Mouse (Mus musculus) frontal cortex, postnatal 10 days (tissue): ENCODE results near the gene Sec23a.
A peak's percentile ranks its signal among the peaks of the same experiment; 100 is the strongest.
"Not testable (repeated sequence)": the region's sequence is repeated elsewhere in the genome, so short reads cannot be mapped to it uniquely, and the experiment has no call there.

ENCODE experiments used
- DNase-seq, 2 experiments: peaks; one replicate each; pipeline ENCODE4 v3.0.0; 2022; ENCODE audit warnings: low spot score in 2 of 2, mixed read lengths in 1 of 2

Gene Sec23a

DNA sequence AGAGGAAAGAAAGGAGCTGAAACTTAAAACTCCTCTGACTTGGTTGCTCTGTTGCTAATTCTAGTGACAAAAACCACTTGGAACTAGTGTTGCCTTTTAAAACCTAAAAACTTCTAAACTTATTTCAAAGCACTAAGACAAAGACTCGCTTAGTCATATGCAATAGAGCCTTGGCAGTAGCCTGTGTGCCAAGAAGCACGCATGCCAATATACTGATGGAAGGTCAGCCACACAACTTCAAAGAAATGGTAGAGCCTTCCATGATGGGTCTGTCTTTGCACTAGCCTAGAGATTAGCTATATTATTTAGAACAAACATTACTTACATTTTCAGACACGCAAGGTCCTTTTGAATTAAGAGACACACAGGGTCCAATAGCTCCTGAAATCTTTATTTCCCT lies 26.1 kb downstream of the Sec23a start:
- DNase-seq: no peak

DNA sequence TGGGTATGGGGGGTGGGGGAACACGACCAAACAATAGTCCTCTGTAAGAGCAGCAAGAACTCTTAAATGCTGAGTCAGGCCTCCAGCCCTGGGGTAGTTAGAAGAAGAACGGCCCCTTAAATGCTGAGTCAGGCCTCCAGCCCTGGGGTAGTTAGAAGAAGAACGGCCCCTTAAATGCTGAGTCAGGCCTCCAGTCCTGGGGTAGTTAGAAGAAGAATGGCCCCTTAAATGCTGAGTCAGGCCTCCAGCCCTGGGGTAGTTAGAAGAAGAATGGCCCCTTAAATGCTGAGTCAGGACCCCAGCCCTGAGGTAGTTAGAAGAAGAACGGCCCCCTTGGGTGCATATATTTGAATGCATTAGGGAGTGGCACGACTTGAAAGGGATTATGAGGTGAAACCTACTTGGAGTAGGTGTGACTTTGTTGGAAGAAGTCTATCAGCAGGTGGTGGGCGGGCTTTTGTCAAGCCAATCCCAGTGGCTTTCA lies 30.6 kb downstream of the Sec23a start:
- not testable (repeated sequence) for DNase-seq

DNA sequence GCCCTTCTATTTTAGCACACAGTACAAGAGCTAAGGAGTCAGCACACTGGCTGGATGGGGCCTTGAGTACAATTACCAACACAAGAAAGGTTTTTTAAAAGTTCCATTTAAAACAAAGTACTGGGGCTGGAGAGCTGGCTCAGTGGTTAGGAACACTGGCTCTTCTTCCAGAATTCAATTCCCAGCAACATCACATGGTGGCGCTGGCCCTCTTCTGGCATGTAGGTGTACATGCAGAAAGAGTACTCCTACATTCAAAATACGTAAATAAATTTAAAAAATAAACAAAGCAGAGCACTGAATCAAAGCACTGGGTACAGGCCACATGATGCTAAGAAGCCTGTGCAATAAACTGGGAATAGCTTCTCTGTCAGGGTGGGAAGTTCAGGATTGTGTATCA lies 34.9 kb downstream of the Sec23a start:
- no peak for DNase-seq

DNA sequence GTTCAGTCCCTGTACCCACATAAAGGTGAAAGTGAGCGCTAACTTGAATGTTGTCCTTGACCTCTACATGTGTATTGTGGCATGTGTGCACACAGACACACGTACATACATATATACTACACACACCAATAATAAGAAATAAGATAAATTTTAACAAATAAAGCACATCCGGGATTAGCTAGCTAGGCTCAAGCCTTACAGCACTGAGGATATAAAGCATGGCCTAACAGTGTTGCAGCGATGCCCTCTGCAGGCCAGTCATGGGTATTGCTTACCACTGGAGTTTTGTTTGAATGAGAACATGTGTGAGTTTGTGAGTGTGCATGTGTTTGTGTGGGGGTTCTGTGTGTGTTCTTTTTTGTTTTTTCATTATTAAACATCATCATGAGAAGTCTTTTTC lies 47.2 kb downstream of the Sec23a start:
- peak in 1 of 2 experiments; percentile 25 for DNase-seq

DNA sequence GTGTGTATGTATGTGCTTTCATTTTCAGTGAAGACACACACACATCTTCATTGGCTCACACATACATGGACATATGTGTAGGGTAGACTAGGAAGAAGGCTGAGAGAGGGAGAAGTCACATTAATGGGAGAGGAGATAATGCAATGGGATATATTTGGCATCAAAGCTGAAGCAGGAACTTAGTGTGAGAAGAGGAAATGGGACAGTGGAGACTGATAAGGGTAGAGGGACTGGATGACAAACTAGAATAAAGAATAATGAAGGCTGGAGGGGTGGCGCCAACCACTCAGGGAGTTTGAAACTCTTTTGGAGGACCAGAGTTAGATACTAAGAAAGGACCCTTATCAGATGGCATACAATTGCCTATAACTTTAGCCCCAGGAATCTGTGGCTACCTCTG lies 51.0 kb downstream of the Sec23a start:
- no peak for DNase-seq

DNA sequence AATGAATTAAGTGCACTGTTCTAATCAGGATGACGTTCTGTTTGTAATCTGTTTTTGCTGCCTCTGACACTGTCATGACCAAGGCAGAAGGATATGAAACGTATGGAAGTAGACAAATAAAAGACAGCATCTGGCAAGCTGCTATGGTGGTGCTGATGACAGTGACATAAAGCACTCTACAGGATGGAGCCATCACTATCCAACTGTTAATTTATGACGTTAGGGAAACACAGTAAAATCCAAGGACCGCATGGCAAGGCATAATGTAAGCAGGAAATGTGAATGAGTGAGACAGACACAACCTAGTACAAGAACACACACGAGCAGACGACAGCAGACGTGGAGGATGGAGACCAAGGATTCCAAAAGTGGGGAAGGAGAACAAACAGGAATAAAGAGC lies 55.2 kb downstream of the Sec23a start:
- DNase-seq: no peak

DNA sequence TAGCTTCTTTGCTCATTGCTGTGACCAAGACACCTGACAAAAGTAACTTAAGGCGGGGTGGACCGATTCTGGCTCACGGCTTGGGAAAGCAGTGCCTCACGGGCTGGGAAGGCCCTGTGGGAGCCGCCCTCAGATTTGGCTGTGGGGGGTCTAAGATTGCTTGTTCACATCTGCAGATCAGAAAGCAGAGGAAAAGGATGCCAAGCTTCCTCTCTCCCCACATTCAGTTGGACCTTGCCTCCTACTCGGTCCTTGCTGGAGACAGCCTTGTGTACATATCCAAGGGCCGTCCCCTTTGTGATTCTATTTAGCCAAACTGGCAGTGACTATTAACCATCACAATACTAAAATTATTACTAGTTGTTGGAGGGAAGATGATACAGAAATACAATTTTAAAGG lies 55.7 kb downstream of the Sec23a start:
- DNase-seq: no peak

DNA sequence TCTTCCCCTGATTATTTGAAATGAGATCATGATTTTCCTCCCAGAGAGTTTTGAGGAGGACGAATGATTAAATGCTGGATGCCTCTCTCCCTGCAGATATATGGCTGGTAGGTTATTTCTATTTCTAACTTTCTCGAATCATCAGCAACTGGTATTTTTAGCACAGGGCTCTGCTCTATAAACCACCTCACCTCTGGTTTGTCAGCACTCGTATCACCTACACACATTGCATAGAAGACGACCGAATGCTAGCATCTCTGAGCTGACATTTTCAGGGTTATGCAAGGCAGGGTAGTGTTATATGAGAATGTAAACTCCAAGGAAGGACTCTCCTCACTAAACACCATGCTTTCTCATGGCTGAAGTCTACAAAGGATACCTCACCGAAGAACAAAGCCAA lies 63.9 kb downstream of the Sec23a start:
- DNase-seq: no peak

DNA sequence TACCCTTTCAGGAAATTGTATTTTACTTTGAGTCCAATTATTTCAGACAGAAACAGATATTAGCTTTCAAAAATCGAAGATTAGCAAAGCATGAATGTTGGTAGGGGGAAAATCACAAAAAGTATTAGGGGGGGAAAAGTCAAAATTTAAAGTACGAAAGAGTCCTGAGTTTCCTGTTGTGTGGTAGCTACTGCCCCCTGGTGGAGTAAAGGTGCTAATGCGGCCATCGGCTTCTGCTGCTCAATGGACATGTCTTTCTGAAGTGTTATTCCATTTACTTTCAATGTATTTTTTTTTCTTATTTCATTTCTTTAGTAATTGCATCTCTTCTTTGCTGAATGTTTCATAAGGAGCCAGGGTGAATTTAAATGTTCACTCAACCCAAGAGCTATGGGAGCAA lies 64.6 kb downstream of the Sec23a start:
- peak; percentile 17 to 62 for DNase-seq

DNA sequence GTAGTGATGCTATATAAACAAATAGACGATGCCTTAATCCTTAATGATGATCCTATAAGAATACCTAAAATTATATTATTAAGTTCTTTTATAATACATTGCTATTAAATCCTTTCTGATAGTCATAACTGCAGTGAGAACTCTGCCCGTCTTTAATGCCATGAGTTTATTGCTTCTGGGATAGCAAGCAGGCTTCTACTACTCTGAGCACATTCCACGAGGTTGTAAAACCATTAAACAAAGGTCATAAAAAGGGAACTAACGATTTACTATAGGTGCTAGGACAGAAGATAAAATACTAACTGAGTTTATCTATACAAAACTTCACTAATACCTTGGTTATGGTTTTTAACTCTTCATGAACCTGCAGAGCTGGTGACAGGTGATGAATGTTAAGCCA lies 69.3 kb downstream of the Sec23a start:
- no peak for DNase-seq

DNA sequence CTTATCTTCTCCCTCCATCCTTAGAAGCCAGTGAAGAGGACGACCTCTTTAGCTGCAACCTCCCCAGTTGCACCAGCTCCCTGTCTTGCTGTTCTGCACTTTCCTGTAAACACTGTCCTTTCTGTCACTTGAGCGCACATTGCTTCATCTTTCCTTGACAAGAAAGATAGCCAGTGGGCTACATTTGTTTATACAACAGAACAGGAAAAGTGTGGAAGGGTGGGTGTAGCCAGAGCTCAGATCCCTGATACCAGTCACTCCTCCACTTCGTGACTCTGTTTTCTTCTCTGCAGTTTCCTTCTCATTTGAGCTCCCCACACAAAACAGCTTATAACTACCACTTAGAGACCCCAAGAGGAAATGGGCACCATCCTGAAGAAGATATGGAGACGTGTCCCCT lies 77.2 kb downstream of the Sec23a start:
- no peak for DNase-seq

DNA sequence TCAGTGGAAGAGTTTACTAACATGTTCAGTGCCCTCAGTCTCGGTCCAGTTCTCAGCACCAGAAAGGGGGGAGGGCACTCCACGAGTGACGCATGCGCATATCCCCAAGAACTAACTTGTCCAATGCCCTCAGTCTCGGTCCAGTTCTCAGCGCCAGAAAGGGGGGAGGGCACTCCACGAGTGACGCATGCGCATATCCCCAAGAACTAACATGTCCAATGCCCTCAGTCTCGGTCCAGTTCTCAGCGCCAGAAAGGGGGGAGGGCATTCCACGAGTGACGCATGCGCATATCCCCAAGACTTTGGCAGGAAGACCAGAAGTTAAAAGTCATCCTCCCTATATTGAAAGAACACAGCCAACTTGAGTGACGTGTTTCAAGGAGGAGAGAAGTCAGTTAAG lies 86.8 kb downstream of the Sec23a start:
- no peak for DNase-seq

DNA sequence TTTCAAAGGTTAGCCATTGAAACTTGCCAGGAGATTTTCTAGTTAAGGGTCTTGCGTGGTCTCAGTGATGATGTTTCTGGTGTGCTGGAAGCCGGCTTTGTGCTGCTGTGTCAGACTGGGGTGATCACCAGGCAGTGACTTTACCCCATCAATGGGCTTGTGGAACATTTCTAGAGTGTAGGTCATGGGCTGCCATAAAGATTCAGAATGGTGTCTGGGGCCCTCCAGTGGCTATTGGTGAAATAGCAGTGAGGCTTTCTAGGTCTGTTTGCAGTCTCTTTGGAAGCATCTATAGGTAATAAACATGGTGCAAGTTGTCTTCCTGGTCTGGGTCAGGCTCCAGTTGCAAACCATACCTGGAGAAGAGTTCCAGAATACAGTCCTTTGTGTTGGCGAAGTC lies 87.8 kb downstream of the Sec23a start:
- DNase-seq: peak; percentile 25 to 61

DNA sequence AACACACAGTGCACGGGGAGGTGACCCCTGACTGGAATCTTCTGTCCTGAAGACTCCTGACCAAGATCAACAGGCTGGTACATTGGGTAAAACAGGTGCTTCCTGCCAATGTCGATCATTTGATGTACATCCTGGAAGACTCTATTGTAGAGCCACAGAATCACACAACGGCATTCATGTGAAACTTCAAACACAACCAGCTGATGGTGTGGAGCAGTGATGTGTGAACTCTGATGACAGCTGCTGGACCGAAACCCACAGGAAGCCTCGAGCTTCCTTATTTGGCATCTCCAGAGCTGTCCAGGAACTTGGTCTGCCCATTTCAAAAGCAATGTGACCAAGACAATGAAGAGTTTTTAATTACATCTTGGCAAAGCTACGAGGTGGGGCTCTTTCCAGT lies 91.0 kb downstream of the Sec23a start:
- DNase-seq: no peak

DNA sequence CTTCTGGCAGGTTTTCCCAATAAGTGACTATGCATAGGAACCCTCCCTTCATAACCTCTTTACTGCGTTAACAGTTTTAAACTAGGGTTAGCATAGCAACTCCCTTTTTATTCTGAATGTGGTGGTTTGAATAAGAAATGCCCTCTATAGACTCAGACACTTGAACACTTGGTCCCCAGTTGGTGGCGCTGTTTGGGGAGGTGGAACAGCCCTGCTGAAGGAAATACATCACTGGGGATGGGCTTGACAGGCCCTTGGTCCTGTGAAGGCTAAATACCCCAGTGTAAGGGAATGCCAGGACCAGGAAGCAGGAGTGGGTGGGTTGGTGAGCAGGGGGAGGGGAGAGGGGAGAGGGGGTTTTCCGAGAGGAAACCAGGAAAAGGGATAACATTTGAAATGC lies 92.3 kb downstream of the Sec23a start:
- DNase-seq: no peak

DNA sequence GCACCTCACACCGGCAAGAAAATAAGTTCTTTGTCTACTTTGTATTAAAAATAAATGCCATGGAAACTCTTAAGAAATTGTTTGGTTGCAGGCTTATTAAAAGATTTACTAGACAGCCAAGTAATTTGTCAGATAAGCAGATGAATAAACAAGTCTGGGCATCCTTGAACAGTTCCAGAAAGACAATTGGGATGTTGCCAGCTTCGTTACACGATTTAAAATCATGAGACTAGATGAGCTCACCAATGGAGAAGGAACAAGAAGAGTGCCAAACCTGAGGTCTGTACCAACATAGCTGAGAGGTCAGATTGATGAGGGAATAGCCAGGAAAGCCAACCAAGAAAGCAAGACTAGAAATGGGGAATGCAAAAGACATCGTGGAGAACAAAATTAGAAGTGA lies 102.0 kb downstream of the Sec23a start:
- no peak for DNase-seq
